Mouse (Mus musculus): ENCODE data around the gene Psen2.

Psen2 gene

GRCm38 (mm10) chr1:180274725-180275308, 11.6 kb upstream of the Psen2 start:
- DNase-seq = no peak

- DNase-seq = no peak
These were observed 5.8 kb upstream of the Psen2 start for GRCm38 (mm10) chr1:180269033-180269432.

GRCm38 (mm10) chr1:180268249-180269031, 5.2 kb upstream of the Psen2 start:
- peak; percentile 94 for DNase-seq

GRCm38 (mm10) chr1:180267151-180267550, 3.9 kb upstream of the Psen2 start:
- no peak for DNase-seq

GRCm38 (mm10) chr1:180265399-180265798, 2.2 kb upstream of the Psen2 start:
- peak; percentile 73 for DNase-seq

GRCm38 (mm10) chr1:180264851-180265250, 1.6 kb upstream of the Psen2 start:
- no peak for DNase-seq

GRCm38 (mm10) chr1:180264389-180264788, 1.2 kb upstream of the Psen2 start:
- no peak for DNase-seq

GRCm38 (mm10) chr1:180261857-180262570, 1.2 kb downstream of the Psen2 start:
- DNase-seq = no peak

- no peak for DNase-seq
These were observed 1.8 kb downstream of the Psen2 start for GRCm38 (mm10) chr1:180261415-180261814.

GRCm38 (mm10) chr1:180260886-180261285, 2.4 kb downstream of the Psen2 start:
- DNase-seq = no peak

- DNase-seq = no peak
These were observed 3.5 kb downstream of the Psen2 start for GRCm38 (mm10) chr1:180259753-180260152.

GRCm38 (mm10) chr1:180257446-180257845, 5.8 kb downstream of the Psen2 start:
- DNase-seq = no peak

- no peak for DNase-seq
These were observed 6.4 kb downstream of the Psen2 start for GRCm38 (mm10) chr1:180256866-180257265.

GRCm38 (mm10) chr1:180256138-180256674, 7.0 kb downstream of the Psen2 start:
- peak; percentile 99 for DNase-seq

- DNase-seq = no peak
These were observed 7.7 kb downstream of the Psen2 start for GRCm38 (mm10) chr1:180255294-180256117.

- DNase-seq = no peak
These were observed 8.9 kb downstream of the Psen2 start for GRCm38 (mm10) chr1:180254316-180254715.

- DNase-seq = no peak
These were observed 10.5 kb downstream of the Psen2 start for GRCm38 (mm10) chr1:180252656-180253190.

GRCm38 (mm10) chr1:180251176-180252048, 11.8 kb downstream of the Psen2 start:
- DNase-seq = no peak

GRCm38 (mm10) chr1:180250441-180250830, 12.8 kb downstream of the Psen2 start:
- no peak for DNase-seq

- DNase-seq = peak; percentile 85
These were observed 13.4 kb downstream of the Psen2 start for GRCm38 (mm10) chr1:180249666-180250440.

Data from kidney, postnatal 14 days (tissue).